Mouse (Mus musculus): ENCODE measurements at regions not wholly inside any gene's neighbourhood (a gene's known extent, or its start where the extent isn't known, plus 50 kb on each side); places are given as distances from the start of the nearest gene placed in this dataset.

DNA sequence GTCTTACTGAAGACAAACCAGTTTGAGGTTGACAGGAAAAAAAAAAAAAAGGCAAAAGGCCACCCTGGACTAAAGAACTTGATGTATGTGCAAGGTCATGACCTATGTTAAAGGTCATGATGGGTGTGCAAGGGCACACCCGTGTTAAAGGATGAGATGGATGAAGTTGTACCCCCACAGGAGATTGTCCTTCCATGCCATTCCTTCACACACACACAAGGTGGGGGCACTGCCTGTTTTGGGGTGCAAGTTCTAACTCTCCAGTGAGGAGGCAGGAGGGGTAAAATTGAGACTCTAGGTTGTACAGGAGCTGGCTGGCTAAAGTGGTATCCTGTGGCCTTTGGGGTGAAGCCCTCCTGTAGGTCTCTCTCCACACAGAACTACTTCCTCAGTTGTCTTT, 583.2 kb upstream of the Nrp1 start:
- no peaks in the 10 kb centered on the region for H3K27me3 ChIP-seq (ENCODE audit: control insufficient read depth, insufficient read depth, low read length)
- H3K9ac ChIP-seq (replicated peaks; ENCODE audit: low read length): no peak overlapping the region
- DNase-seq (ENCODE audit: low spot score) (no peak), ATAC-seq (replicated peaks; ENCODE audit: insufficient number of reproducible peaks, low FRiP score, low TSS enrichment, low read depth) (no peak)
- H3K4me3 ChIP-seq (ENCODE audit: low read depth, low read length): no peak overlapping the region
- H3K4me1 ChIP-seq (ENCODE audit: control insufficient read depth, insufficient read depth, low read length): no peaks in the 10 kb centered on the region
- H3K27ac ChIP-seq (replicated peaks; ENCODE audit: low read depth, low read length): no peak overlapping the region
- no peak overlapping the region for H3K4me2 ChIP-seq (ENCODE audit: low read depth, low read length)
- H3K36me3 ChIP-seq (replicated peaks; ENCODE audit: control insufficient read depth, insufficient read depth, low read depth, low read length): no peaks in the 10 kb centered on the region
- no peaks in the 10 kb centered on the region for H3K9me3 ChIP-seq (replicated peaks; ENCODE audit: control insufficient read depth, low read length)
- WGBS: 15% methylated on average over 1 of the region's 1 CpGs

DNA sequence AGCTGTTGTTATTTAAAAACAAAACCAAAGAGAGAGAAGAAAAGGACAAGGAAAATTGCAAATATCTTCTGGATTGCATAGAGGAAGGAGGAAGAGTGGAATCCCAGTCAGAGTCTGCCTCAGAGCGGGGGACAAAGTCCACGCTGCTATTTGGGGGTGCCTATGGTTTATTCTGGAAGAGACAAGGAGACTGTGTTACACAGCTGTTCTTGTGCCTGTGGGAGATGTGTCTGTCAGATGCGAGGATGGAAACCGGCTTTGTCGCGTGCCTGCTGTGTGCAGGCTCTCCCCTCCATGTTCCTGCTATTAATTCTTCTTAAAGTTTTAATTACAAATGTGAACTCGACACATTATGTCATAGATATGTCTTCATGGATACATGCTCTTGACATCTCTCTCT, 582.7 kb upstream of the Nrp1 start:
- H3K4me3 ChIP-seq (ENCODE audit: low read depth, low read length): no peak overlapping the region
- H3K27ac ChIP-seq (replicated peaks; ENCODE audit: low read depth, low read length): no peak overlapping the region
- no peak for ATAC-seq (replicated peaks; ENCODE audit: insufficient number of reproducible peaks, low FRiP score, low TSS enrichment, low read depth)
- no peak for DNase-seq (ENCODE audit: low spot score)
- no peaks in the 10 kb centered on the region for H3K27me3 ChIP-seq (ENCODE audit: control insufficient read depth, insufficient read depth, low read length)
- WGBS: 32% methylated on average over 7 of the region's 7 CpGs
- H3K9me3 ChIP-seq (replicated peaks; ENCODE audit: control insufficient read depth, low read length): no peaks in the 10 kb centered on the region
- no peak overlapping the region for H3K9ac ChIP-seq (replicated peaks; ENCODE audit: low read length)
- no peak overlapping the region for H3K4me2 ChIP-seq (ENCODE audit: low read depth, low read length)
- no peaks in the 10 kb centered on the region for H3K4me1 ChIP-seq (ENCODE audit: control insufficient read depth, insufficient read depth, low read length)
- no peaks in the 10 kb centered on the region for H3K36me3 ChIP-seq (replicated peaks; ENCODE audit: control insufficient read depth, insufficient read depth, low read depth, low read length)

- no peaks in the 10 kb centered on the region for H3K36me3 ChIP-seq (replicated peaks; ENCODE audit: control insufficient read depth, insufficient read depth, low read depth, low read length)
- 79% methylated on average over 4 of the region's 4 CpGs for WGBS
- H3K4me1 ChIP-seq (ENCODE audit: control insufficient read depth, insufficient read depth, low read length): no peaks in the 10 kb centered on the region
- no peak for DNase-seq (ENCODE audit: low spot score)
- H3K9me3 ChIP-seq (replicated peaks; ENCODE audit: control insufficient read depth, low read length): no peaks in the 10 kb centered on the region
- no peak overlapping the region for H3K4me3 ChIP-seq (ENCODE audit: low read depth, low read length)
- H3K27me3 ChIP-seq (ENCODE audit: control insufficient read depth, insufficient read depth, low read length): no peaks in the 10 kb centered on the region
- no peak for ATAC-seq (replicated peaks; ENCODE audit: insufficient number of reproducible peaks, low FRiP score, low TSS enrichment, low read depth)
- no peak overlapping the region for H3K9ac ChIP-seq (replicated peaks; ENCODE audit: low read length)
- H3K4me2 ChIP-seq (ENCODE audit: low read depth, low read length): no peak overlapping the region
- H3K27ac ChIP-seq (replicated peaks; ENCODE audit: low read depth, low read length): no peak overlapping the region
Measured at GRCm38 (mm10) chr8:127778352-127779020, 579.9 kb upstream of the Nrp1 start.

GRCm38 (mm10) chr8:127779021-127779689, 579.2 kb upstream of the Nrp1 start:
- Histone ChIP-seq H3K4me1 (ENCODE audit: control insufficient read depth, insufficient read depth, low read length) (no peaks in the 10 kb centered on the region), H3K4me3 (ENCODE audit: low read depth, low read length) (no peak overlapping the region), H3K27me3 (ENCODE audit: control insufficient read depth, insufficient read depth, low read length) (no peaks in the 10 kb centered on the region), H3K4me2 (ENCODE audit: low read depth, low read length) (no peak overlapping the region), H3K36me3 (replicated peaks; ENCODE audit: control insufficient read depth, insufficient read depth, low read depth, low read length) (no peaks in the 10 kb centered on the region), H3K9ac (replicated peaks; ENCODE audit: low read length) (no peak overlapping the region), H3K27ac (replicated peaks; ENCODE audit: low read depth, low read length) (no peak overlapping the region), H3K9me3 (replicated peaks; ENCODE audit: control insufficient read depth, low read length) (no peaks in the 10 kb centered on the region)
- ATAC-seq (replicated peaks; ENCODE audit: insufficient number of reproducible peaks, low FRiP score, low TSS enrichment, low read depth) (no peak), DNase-seq (ENCODE audit: low spot score) (no peak)
- WGBS: 73% methylated on average over 7 of the region's 7 CpGs

GRCm38 (mm10) chr8:127780596-127780995, 577.8 kb upstream of the Nrp1 start:
- H3K36me3 ChIP-seq (replicated peaks; ENCODE audit: control insufficient read depth, insufficient read depth, low read depth, low read length): no peaks in the 10 kb centered on the region
- ATAC-seq (replicated peaks; ENCODE audit: insufficient number of reproducible peaks, low FRiP score, low TSS enrichment, low read depth) (no peak), DNase-seq (ENCODE audit: low spot score) (no peak)
- H3K9me3 ChIP-seq (replicated peaks; ENCODE audit: control insufficient read depth, low read length): no peaks in the 10 kb centered on the region
- H3K27ac ChIP-seq (replicated peaks; ENCODE audit: low read depth, low read length): no peak overlapping the region
- no peak overlapping the region for H3K4me2 ChIP-seq (ENCODE audit: low read depth, low read length)
- 89% methylated on average over 3 of the region's 3 CpGs for WGBS
- H3K4me1 ChIP-seq (ENCODE audit: control insufficient read depth, insufficient read depth, low read length): no peaks in the 10 kb centered on the region
- H3K9ac ChIP-seq (replicated peaks; ENCODE audit: low read length): no peak overlapping the region
- no peak overlapping the region for H3K4me3 ChIP-seq (ENCODE audit: low read depth, low read length)
- no peaks in the 10 kb centered on the region for H3K27me3 ChIP-seq (ENCODE audit: control insufficient read depth, insufficient read depth, low read length)

DNA sequence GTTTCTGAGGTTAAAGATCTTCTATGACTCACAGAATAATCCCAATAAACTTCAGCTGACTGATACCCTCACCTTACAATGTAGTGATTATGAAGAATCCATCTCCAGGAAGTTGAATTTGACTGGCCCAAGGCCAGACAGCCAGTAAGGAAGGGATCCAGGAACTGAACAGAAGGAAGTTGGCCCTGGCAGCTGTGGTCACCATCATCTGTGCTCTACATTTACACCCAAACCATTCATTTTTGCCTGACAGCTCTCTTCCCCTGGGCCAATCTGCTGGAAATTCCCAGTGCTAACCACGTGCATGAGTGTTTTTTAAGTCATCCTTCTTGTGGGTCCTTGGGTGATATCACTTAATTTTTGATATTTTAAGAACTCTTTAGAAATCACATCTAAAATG, 577.4 kb upstream of the Nrp1 start:
- H3K4me1 ChIP-seq (ENCODE audit: control insufficient read depth, insufficient read depth, low read length): no peaks in the 10 kb centered on the region
- H3K4me2 ChIP-seq (ENCODE audit: low read depth, low read length): no peak overlapping the region
- no peaks in the 10 kb centered on the region for H3K27me3 ChIP-seq (ENCODE audit: control insufficient read depth, insufficient read depth, low read length)
- 78% methylated on average over 1 of the region's 1 CpGs for WGBS
- H3K4me3 ChIP-seq (ENCODE audit: low read depth, low read length): no peak overlapping the region
- H3K36me3 ChIP-seq (replicated peaks; ENCODE audit: control insufficient read depth, insufficient read depth, low read depth, low read length): no peaks in the 10 kb centered on the region
- no peak for ATAC-seq (replicated peaks; ENCODE audit: insufficient number of reproducible peaks, low FRiP score, low TSS enrichment, low read depth)
- no peak overlapping the region for H3K9ac ChIP-seq (replicated peaks; ENCODE audit: low read length)
- no peaks in the 10 kb centered on the region for H3K9me3 ChIP-seq (replicated peaks; ENCODE audit: control insufficient read depth, low read length)
- no peak overlapping the region for H3K27ac ChIP-seq (replicated peaks; ENCODE audit: low read depth, low read length)
- no peak for DNase-seq (ENCODE audit: low spot score)

DNA sequence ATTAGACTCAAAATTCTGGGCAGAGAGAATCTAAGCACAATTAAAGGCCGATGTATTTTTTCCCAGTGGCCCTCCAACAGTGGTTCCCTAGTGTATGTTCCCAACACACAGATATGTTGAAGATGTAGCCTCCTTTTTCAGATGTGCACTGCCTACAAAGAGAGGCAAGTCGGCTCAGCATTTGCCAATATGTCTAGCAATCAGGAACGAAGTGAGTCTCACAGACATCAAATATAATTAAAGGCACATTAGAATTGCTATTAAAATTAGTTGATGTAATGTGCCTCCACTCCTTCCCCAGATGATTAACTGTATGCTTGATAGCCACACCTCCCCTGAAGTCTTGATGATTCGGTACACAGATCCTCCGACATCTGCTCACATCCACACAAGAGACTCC, 565.8 kb upstream of the Nrp1 start:
- Histone ChIP-seq H3K9me3 (replicated peaks; ENCODE audit: control insufficient read depth, low read length) (no peaks in the 10 kb centered on the region), H3K27ac (replicated peaks; ENCODE audit: low read depth, low read length) (no peak overlapping the region), H3K36me3 (replicated peaks; ENCODE audit: control insufficient read depth, insufficient read depth, low read depth, low read length) (no peaks in the 10 kb centered on the region), H3K4me1 (ENCODE audit: control insufficient read depth, insufficient read depth, low read length) (no peaks in the 10 kb centered on the region), H3K27me3 (ENCODE audit: control insufficient read depth, insufficient read depth, low read length) (no peaks in the 10 kb centered on the region), H3K4me2 (ENCODE audit: low read depth, low read length) (no peak overlapping the region), H3K4me3 (ENCODE audit: low read depth, low read length) (no peak overlapping the region), H3K9ac (replicated peaks; ENCODE audit: low read length) (no peak overlapping the region)
- no peak for ATAC-seq (replicated peaks; ENCODE audit: insufficient number of reproducible peaks, low FRiP score, low TSS enrichment, low read depth)
- no peak for DNase-seq (ENCODE audit: low spot score)
- 92% methylated on average over 5 of the region's 5 CpGs for WGBS

GRCm38 (mm10) chr8:127799849-127800471, 558.4 kb upstream of the Nrp1 start:
- H3K4me2 ChIP-seq (ENCODE audit: low read depth, low read length): no peak overlapping the region
- no peaks in the 10 kb centered on the region for H3K27me3 ChIP-seq (ENCODE audit: control insufficient read depth, insufficient read depth, low read length)
- H3K4me1 ChIP-seq (ENCODE audit: control insufficient read depth, insufficient read depth, low read length): no peaks in the 10 kb centered on the region; the same call in 1 of the 2 replicates
- H3K27ac ChIP-seq (replicated peaks; ENCODE audit: low read depth, low read length): no peak overlapping the region
- no peak for ATAC-seq (replicated peaks; ENCODE audit: insufficient number of reproducible peaks, low FRiP score, low TSS enrichment, low read depth)
- WGBS: 76% methylated on average over 6 of the region's 6 CpGs
- H3K4me3 ChIP-seq (ENCODE audit: low read depth, low read length): no peak overlapping the region
- no peak for DNase-seq (ENCODE audit: low spot score)
- H3K9ac ChIP-seq (replicated peaks; ENCODE audit: low read length): no peak overlapping the region
- no peaks in the 10 kb centered on the region for H3K9me3 ChIP-seq (replicated peaks; ENCODE audit: control insufficient read depth, low read length)
- no peaks in the 10 kb centered on the region for H3K36me3 ChIP-seq (replicated peaks; ENCODE audit: control insufficient read depth, insufficient read depth, low read depth, low read length)
